Mouse (Mus musculus): ENCODE data around the gene Cyp4f17.
"Not testable (repeated sequence)": the region's sequence is repeated elsewhere in the genome, so short reads cannot be mapped to it uniquely, and the experiment has no call there.

GRCm38 (mm10) chr17:32573286-32573685 is 67.4 kb downstream of the Cyp4f17 start:
- TF ChIP-seq EP300, CTCF (IDR thresholded peaks at IDR 0.05; ENCODE audit: low read depth): not testable (repeated sequence)

All from liver, embryonic 14.5 days (tissue).